In genomic region chr15:89058736-89059135, GRCm38 (mm10) we compare ENCODE assay signal across 9 mouse cellular contexts. TPM values are rescaled to one million over a fixed set of nuclear protein-coding genes. Genes with fewer than 3 reads are reported as not detected.
DNase-seq lines count a peak whose midpoint lies in the region; ATAC-seq and TF ChIP-seq lines count a peak whose summit lies in the region.
"Had no signal": no experiment of that assay in that cellular context is flagged by ENCODE, and none has a peak within 500 bp of the region (broad histone marks: within the 10 kb centered on the region; RNA-seq: fewer than 3 reads in every experiment).

No protein-coding gene starts in this region.

- peaks cover 17% of the 10 kb centered on the region for H3K27me3 ChIP-seq in forebrain, embryonic 11.5 days (ENCODE audit: control insufficient read depth, insufficient read depth, low read length)
- peaks cover 25% of the 10 kb centered on the region for H3K27me3 ChIP-seq in limb, embryonic 14.5 days (ENCODE audit: control insufficient read depth, insufficient read depth, low read length)

- peak overlapping the region; percentile 79; the same call in 1 of the 2 replicates for H3K9ac ChIP-seq in forebrain, embryonic 11.5 days (ENCODE audit: low read length)
- H3K9ac ChIP-seq in limb, embryonic 14.5 days (ENCODE audit: low read depth, low read length, severe bottlenecking), result no peak overlapping the region

- no peaks in the 10 kb centered on the region for H3K36me3 ChIP-seq in forebrain, embryonic 11.5 days (ENCODE audit: control insufficient read depth, insufficient read depth, low read length)
- H3K36me3 ChIP-seq in limb, embryonic 14.5 days (ENCODE audit: control insufficient read depth, insufficient read depth, low read length), result no peaks in the 10 kb centered on the region

- H3K27ac ChIP-seq in forebrain, embryonic 11.5 days (ENCODE audit: low read depth, low read length), result no peak overlapping the region
- no peak overlapping the region for H3K27ac ChIP-seq in limb, embryonic 14.5 days (replicated peaks; ENCODE audit: low read depth, low read length)

- no peaks in the 10 kb centered on the region for H3K9me3 ChIP-seq in forebrain, embryonic 11.5 days (ENCODE audit: control insufficient read depth, low read length)
- no peaks in the 10 kb centered on the region for H3K9me3 ChIP-seq in limb, embryonic 14.5 days (ENCODE audit: control insufficient read depth, low read length)

- TF ChIP-seq POLR2A in limb, embryonic 14.5 days (IDR thresholded peaks at IDR 0.05; ENCODE audit: borderline replicate concordance, extremely low read depth, insufficient read depth, insufficient read length), result no peak

- no peak overlapping the region for H3K4me3 ChIP-seq in forebrain, embryonic 11.5 days (ENCODE audit: low read depth, low read length)
- H3K4me3 ChIP-seq in limb, embryonic 14.5 days (replicated peaks; ENCODE audit: low read length), result peak overlapping the region; percentile 63; the same call in 1 of the 2 replicates

- H3K4me2 ChIP-seq in forebrain, embryonic 11.5 days (ENCODE audit: low read depth, low read length, severe bottlenecking), result peak overlapping the region; percentile 91; the same call in 1 of the 2 replicates
- peak overlapping the region; percentile 93 for H3K4me2 ChIP-seq in limb, embryonic 14.5 days (replicated peaks; ENCODE audit: low read depth, low read length, severe bottlenecking)

- 26% methylated on average over 6 of the region's 6 CpGs for WGBS in forebrain, embryonic 11.5 days
- 24% methylated on average over 6 of the region's 6 CpGs for WGBS in limb, embryonic 14.5 days

- ATAC-seq in forebrain, embryonic 11.5 days (replicated peaks; ENCODE audit: low FRiP score), result no peak
- ATAC-seq in limb, embryonic 14.5 days (ENCODE audit: low FRiP score, low read depth), result no peak
- ATAC-seq in inflammation-experienced regulatory T-cells, adult 6 months, result no peak

- peaks cover 4% of the 10 kb centered on the region; the same call in 1 of the 2 replicates for H3K4me1 ChIP-seq in forebrain, embryonic 11.5 days (replicated peaks; ENCODE audit: control insufficient read depth, insufficient read depth, low read length)
- H3K4me1 ChIP-seq in limb, embryonic 14.5 days (ENCODE audit: control insufficient read depth, insufficient read depth, low read length), result no peaks in the 10 kb centered on the region

- DNase-seq in kidney, adult 18-20 months, result peak; percentile 1
- DNase-seq in kidney, postnatal 14 days, result no peak
- peak; percentile 20 for DNase-seq in ZHBTc4 (ENCODE audit: low read depth, low spot score)
- peak; percentile 50 for DNase-seq in forebrain, embryonic 11.5 days (ENCODE audit: low spot score)
- DNase-seq in limb, embryonic 14.5 days (ENCODE audit: low spot score), result no peak
- no peak for DNase-seq in thymus, postnatal 14 days
- no peak for DNase-seq in embryo, embryonic 11 days
- DNase-seq: lung, adult 18-20 months had no signal

RNA-seq across cellular contexts. Expression of gene Panx2, which starts 0.8 kb away (rescaled TPM):
- 0.71 and 0.83 TPM in 2 replicates for polyA plus RNA-seq in forebrain, embryonic 11.5 days (2014; fragmentation: Nextera tagmentation; extraction: Ambion mirVana)
- polyA plus RNA-seq in limb, embryonic 14.5 days (2012; rRNA removed), result 1.9 and 2.0 TPM in 2 replicates
- polyA plus RNA-seq in limb, embryonic 14.5 days (2014; fragmentation: Nextera tagmentation; extraction: Ambion mirVana), result 0.29 and 0.48 TPM in 2 replicates
- polyA plus RNA-seq in inflammation-experienced regulatory T-cells, adult 6 months (2017; shearing (Covaris generic)), result not detected

RNA-seq across cellular contexts. Expression of gene Trabd, which starts 16.2 kb away (rescaled TPM):
- 55.8 and 61.0 TPM in 2 replicates for polyA plus RNA-seq in forebrain, embryonic 11.5 days (2014; fragmentation: Nextera tagmentation; extraction: Ambion mirVana)
- 43.5 and 51.0 TPM in 2 replicates for polyA plus RNA-seq in limb, embryonic 14.5 days (2012; rRNA removed)
- polyA plus RNA-seq in limb, embryonic 14.5 days (2014; fragmentation: Nextera tagmentation; extraction: Ambion mirVana), result 47.8 and 51.0 TPM in 2 replicates
- polyA plus RNA-seq in inflammation-experienced regulatory T-cells, adult 6 months (2017; shearing (Covaris generic)), result 10 to 100 TPM; 22.4 to 43.3 (median 23.9) TPM

RNA-seq across cellular contexts. Expression of gene Selenoo, which starts 30.1 kb away (rescaled TPM):
- 22.6 and 25.1 TPM in 2 replicates for polyA plus RNA-seq in forebrain, embryonic 11.5 days (2014; fragmentation: Nextera tagmentation; extraction: Ambion mirVana)
- 32.7 and 40.7 TPM in 2 replicates for polyA plus RNA-seq in limb, embryonic 14.5 days (2012; rRNA removed)
- 20.6 and 22.9 TPM in 2 replicates for polyA plus RNA-seq in limb, embryonic 14.5 days (2014; fragmentation: Nextera tagmentation; extraction: Ambion mirVana)
- 10 to 100 TPM in 2 of 3 experiments, 1 to 10 TPM in 1; 5.8 to 13.1 (median 12.1) TPM for polyA plus RNA-seq in inflammation-experienced regulatory T-cells, adult 6 months (2017; shearing (Covaris generic))

Comparison
In these comparisons a context has a peak if more than half of its experiments do, and no peak if none do; other contexts are left out.
1. DNase-seq: peak in kidney, adult 18-20 months (single experiment), ZHBTc4 (single experiment) and forebrain, embryonic 11.5 days (single experiment); none in kidney, postnatal 14 days (single experiment), limb, embryonic 14.5 days (single experiment), thymus, postnatal 14 days (single experiment) and embryo, embryonic 11 days (single experiment).